Mouse (Mus musculus) hindbrain, embryonic 13.5 days (tissue): ENCODE measurements around the gene Sptbn4. TPM values are rescaled to one million over a fixed set of nuclear protein-coding genes. Genes with fewer than 3 reads are reported as not detected.
A peak's percentile ranks its signal among the peaks of the same experiment; 100 is the strongest.

ENCODE experiments used
- ATAC-seq: fragments of 200-750 bp; cut with Nextera tagmentation; 2 replicates; pipeline ENCODE4 v1.8.0; 2017; ENCODE audit warnings: moderate TSS enrichment; ENCODE audit not compliant: low FRiP score
- H3K27ac ChIP-seq: fragments of 300-500 bp; sonication (generic); 2 replicates; pipeline ENCODE4 v1.5.1; 2015; ENCODE audit warnings: inconsistent platforms, mild to moderate bottlenecking, moderate library complexity
- H3K27me3 ChIP-seq: fragments of 300-500 bp; sonication (generic); 2 replicates; pipeline ENCODE4 v1.6.1; 2015; ENCODE audit warnings: mild to moderate bottlenecking, inconsistent platforms
- H3K36me3 ChIP-seq: fragments of 300-500 bp; sonication (generic); 2 replicates; pipeline ENCODE4 v1.6.1; 2015; ENCODE audit warnings: mild to moderate bottlenecking, inconsistent platforms
- H3K4me1 ChIP-seq: fragments of 300-500 bp; sonication (generic); replicated peaks from 2 replicates; pipeline ENCODE4 v1.6.1; 2015; ENCODE audit warnings: inconsistent platforms
- H3K4me2 ChIP-seq: fragments of 300-500 bp; sonication (generic); 2 replicates; pipeline ENCODE4 v1.6.1; 2015; ENCODE audit warnings: inconsistent platforms, mild to moderate bottlenecking, moderate library complexity
- H3K4me3 ChIP-seq: fragments of 300-500 bp; sonication (generic); 2 replicates; pipeline ENCODE4 v1.5.1; 2015; ENCODE audit warnings: mild to moderate bottlenecking, inconsistent platforms
- H3K9ac ChIP-seq: fragments of 300-500 bp; sonication (generic); 2 replicates; pipeline ENCODE4 v1.6.1; 2015; ENCODE audit warnings: mild to moderate bottlenecking, inconsistent platforms
- H3K9me3 ChIP-seq: fragments of 300-500 bp; sonication (generic); 2 replicates; pipeline ENCODE4 v1.6.1; 2016; ENCODE audit warnings: inconsistent platforms
- WGBS: fragments of 180-500 bp; shearing (Covaris S2); methylation state at CpG from one replicate; pipeline ENCODE4 v1.1.7; 2015; 5-methylcytosine and 5-hydroxymethylcytosine counted together
- polyA plus RNA-seq: library from polyadenylated mRNA; unstranded; fragments of >200 nt; fragmentation: Nextera tagmentation; extraction: Ambion mirVana; gene quantifications from 2 replicates; pipeline ENCODE4 v1.2.1, GENCODE M21; 2015

The Sptbn4 gene
- polyA plus RNA-seq, 1 experiment from 2014 or later: 2.6 TPM

DNA sequence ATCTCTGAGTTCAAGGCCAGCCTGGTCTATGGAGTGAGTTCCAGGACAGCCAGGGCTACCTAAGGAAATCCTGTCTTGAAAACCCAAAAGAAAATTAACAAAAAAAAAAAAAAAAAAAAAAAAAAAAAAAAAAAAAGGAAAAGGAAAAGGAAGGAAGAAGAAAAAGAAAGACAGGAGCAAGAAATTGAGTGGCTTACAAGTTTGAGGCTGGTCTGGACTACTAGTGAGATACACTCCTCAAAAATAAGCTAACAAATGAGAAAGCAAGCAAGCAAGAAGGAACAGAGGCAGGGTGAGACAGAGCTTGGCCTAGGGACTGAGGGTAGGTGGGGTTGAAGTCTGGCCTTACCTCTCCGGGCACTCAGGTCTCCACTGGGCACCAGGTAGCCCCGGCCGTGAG is 137.7 kb downstream of the Sptbn4 start:
- Histone ChIP-seq H3K4me2 (peak overlapping the region; percentile 55), H3K4me1 (peaks cover 17% of the 10 kb centered on the region), H3K27ac (no peak overlapping the region), H3K4me3 (no peak overlapping the region), H3K36me3 (peaks cover 4% of the 10 kb centered on the region; the same call in 1 of the 2 replicates), H3K27me3 (peaks cover 41% of the 10 kb centered on the region), H3K9ac (0 out of 2 replicates have a peak overlapping the region, but pooled peaks have one; percentile 62), H3K9me3 (peaks cover 11% of the 10 kb centered on the region; the same call in 1 of the 2 replicates)
- no peak for ATAC-seq
- 52% methylated on average over 3 of the region's 3 CpGs for WGBS

DNA sequence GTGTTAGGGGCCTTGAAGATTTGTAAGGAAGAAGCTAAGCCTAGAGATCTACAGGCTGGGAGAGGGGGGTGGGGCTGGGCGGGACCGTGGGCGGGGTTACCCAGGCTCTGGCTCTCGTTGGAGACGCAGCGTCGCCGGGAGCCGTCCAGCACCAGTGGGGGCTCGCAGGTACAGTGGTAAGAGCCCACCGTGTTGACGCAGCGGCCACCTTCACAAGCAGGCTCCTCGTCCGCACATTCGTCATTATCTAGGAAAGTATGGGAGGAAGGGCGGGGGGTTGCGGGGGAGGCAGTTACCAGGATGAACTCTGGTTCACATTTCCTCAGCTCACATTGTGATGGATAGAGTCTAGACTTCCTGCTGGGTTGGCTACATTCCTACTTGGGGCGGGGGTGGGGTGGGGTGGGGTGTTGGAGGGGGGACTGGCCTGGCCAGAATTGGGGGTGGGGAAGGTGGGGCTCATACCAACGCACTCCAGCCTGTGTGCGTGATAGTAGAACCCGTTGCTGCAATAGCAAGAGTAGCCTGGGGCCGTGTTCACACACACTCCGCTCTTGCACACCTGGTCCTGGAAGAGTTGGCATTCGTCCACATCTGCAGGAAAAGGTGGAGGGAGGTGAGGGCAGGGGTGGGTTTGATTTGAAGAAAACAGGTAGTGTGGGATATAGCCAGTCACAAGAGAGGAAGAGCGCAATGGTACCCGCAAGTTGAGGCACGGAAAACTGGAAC is 138.5 kb downstream of the Sptbn4 start:
- H3K4me1 ChIP-seq: peaks cover 17% of the 10 kb centered on the region
- H3K36me3 ChIP-seq: peaks cover under 1% of the 10 kb centered on the region; the same call in 1 of the 2 replicates
- H3K27me3 ChIP-seq: peaks cover 44% of the 10 kb centered on the region
- 9% methylated on average over 28 of the region's 28 CpGs for WGBS
- H3K4me3 ChIP-seq: peak overlapping the region; percentile 29
- H3K9me3 ChIP-seq: peaks cover 7% of the 10 kb centered on the region; the same call in 1 of the 2 replicates
- peak overlapping the region; percentile 55 for H3K4me2 ChIP-seq
- H3K9ac ChIP-seq: 0 out of 2 replicates have a peak overlapping the region, but pooled peaks have one; percentile 53
- no peak for ATAC-seq
- no peak overlapping the region for H3K27ac ChIP-seq

- ATAC-seq: no peak
- 63% methylated on average over 9 of the region's 9 CpGs for WGBS
- peaks cover 47% of the 10 kb centered on the region for H3K27me3 ChIP-seq
- no peak overlapping the region for H3K4me3 ChIP-seq
- H3K4me2 ChIP-seq: no peak overlapping the region
- H3K9ac ChIP-seq: no peak overlapping the region
- no peaks in the 10 kb centered on the region for H3K36me3 ChIP-seq
- peaks cover 17% of the 10 kb centered on the region for H3K4me1 ChIP-seq
- no peak overlapping the region for H3K27ac ChIP-seq
- H3K9me3 ChIP-seq: no peaks in the 10 kb centered on the region
These were observed 139.9 kb downstream of the Sptbn4 start for GRCm38 (mm10) chr7:27307551-27307950.

Other genes starting within 250 kb of the Sptbn4 start
- 6.1 and 6.5 TPM in 2 replicates for gene Itpkc, start 219.0 kb downstream of the Sptbn4 start, polyA plus RNA-seq
- 23.8 and 24.9 TPM in 2 replicates for gene Coq8b, start 214.7 kb downstream of the Sptbn4 start, polyA plus RNA-seq
- gene Numbl, start 189.3 kb downstream of the Sptbn4 start, polyA plus RNA-seq: 48.4 and 49.6 TPM in 2 replicates
- gene Ltbp4, start 110.0 kb downstream of the Sptbn4 start, polyA plus RNA-seq: 5.4 and 6.0 TPM in 2 replicates
- 61.8 and 62.5 TPM in 2 replicates for gene Shkbp1, start 91.7 kb downstream of the Sptbn4 start, polyA plus RNA-seq
- not detected in 2 replicates for gene Gm20479, start 90.3 kb downstream of the Sptbn4 start, polyA plus RNA-seq
- gene Blvrb, start 292 bp upstream of the Sptbn4 start, polyA plus RNA-seq: 18.7 and 19.3 TPM in 2 replicates
- gene Sertad3, start 26.1 kb upstream of the Sptbn4 start, polyA plus RNA-seq: 13.0 and 13.4 TPM in 2 replicates
- gene Sertad1, start 39.2 kb upstream of the Sptbn4 start, polyA plus RNA-seq: 10.7 and 11.8 TPM in 2 replicates
- gene Prx, start 51.6 kb upstream of the Sptbn4 start, polyA plus RNA-seq: 1.4 and 1.5 TPM in 2 replicates
- 0.77 and 0.79 TPM in 2 replicates for gene Hipk4, start 75.6 kb upstream of the Sptbn4 start, polyA plus RNA-seq
- gene Pld3, start 105.5 kb upstream of the Sptbn4 start, polyA plus RNA-seq: 126 TPM in 2 replicates
- gene 2310022A10Rik, start 105.5 kb upstream of the Sptbn4 start, polyA plus RNA-seq: 32.1 and 34.0 TPM in 2 replicates
- 68.0 and 71.0 TPM in 2 replicates for gene Akt2, start 143.9 kb upstream of the Sptbn4 start, polyA plus RNA-seq
- gene Ttc9b, start 206.2 kb upstream of the Sptbn4 start, polyA plus RNA-seq: 50.2 and 52.0 TPM in 2 replicates
- gene Map3k10, start 226.9 kb upstream of the Sptbn4 start, polyA plus RNA-seq: 13.0 and 13.2 TPM in 2 replicates
- gene Zfp607b, start 241.7 kb upstream of the Sptbn4 start, polyA plus RNA-seq: 10.8 and 12.1 TPM in 2 replicates